10 mouse cellular contexts compared by ENCODE assay signal in the genomic region with DNA sequence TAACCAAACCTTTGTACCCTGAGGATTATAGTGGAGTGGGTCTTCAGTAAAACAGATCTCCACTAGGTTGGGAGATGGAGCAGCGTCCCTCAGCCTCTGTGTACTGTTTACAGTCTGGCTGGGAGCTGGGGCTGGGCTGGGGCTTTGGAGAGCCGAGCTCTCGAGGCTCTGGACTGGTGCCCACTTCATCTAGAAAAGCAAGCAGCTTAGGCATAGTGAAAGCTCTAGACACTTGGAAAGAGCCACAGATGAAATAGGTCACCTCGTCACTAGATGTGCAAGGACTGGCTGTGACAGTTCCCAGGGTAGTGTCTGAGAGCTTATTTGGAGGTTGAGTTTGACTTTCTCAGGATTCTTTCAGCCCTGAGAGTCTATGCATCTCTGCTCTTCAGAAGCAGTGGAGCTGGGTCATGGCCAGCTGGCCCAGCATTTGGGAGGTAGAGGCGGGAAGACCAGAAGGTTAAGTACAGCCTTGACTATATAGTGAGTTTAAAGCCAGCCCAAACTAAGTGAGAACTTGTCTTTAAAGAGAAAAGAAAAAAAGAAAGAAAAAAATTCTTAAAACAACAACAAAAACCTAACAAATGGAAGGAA. TPM values are rescaled to one million over a fixed set of nuclear protein-coding genes. Genes with fewer than 3 reads are reported as not detected.
DNase-seq lines count a peak whose midpoint lies in the region; ATAC-seq lines count a peak whose summit lies in the region.
"Had no signal": no experiment of that assay in that cellular context is flagged by ENCODE, and none has a peak within 500 bp of the region (broad histone marks: within the 10 kb centered on the region; RNA-seq: fewer than 3 reads in every experiment).

No protein-coding gene starts in this region.

- DNase-seq in kidney, postnatal 10 days = peak; percentile 65
- no peak for DNase-seq in kidney, adult 18-20 months
- DNase-seq in adrenal gland, postnatal 25 days = peak; percentile 54
- DNase-seq in cerebellum, postnatal 10 days = peak; percentile 78
- DNase-seq in frontal cortex, postnatal 36 days (ENCODE audit: low spot score in 2 of 2) = no peak
- DNase-seq in layer of hippocampus, postnatal 25 days (ENCODE audit: extremely low spot score in 1 of 2, low spot score in 1 of 2) = no peak
- DNase-seq in thymus, adult 18-20 months = no peak

- ATAC-seq in limb, embryonic 15.5 days (ENCODE audit: insufficient number of reproducible peaks, low FRiP score, low TSS enrichment, low read depth) = peak; percentile 24; the same call in 1 of the 2 replicates
- ATAC-seq: Patski had no signal

- no peak overlapping the region for H3K9ac ChIP-seq in limb, embryonic 15.5 days
- H3K9ac ChIP-seq: midbrain, embryonic 12.5 days had no signal

- WGBS in limb, embryonic 15.5 days = 45% methylated on average over 5 of the region's 5 CpGs

- no peaks in the 10 kb centered on the region for H3K27me3 ChIP-seq in limb, embryonic 15.5 days
- H3K27me3 ChIP-seq: midbrain, embryonic 12.5 days; Patski had no signal

- H3K9me3 ChIP-seq in limb, embryonic 15.5 days = no peaks in the 10 kb centered on the region
- H3K9me3 ChIP-seq: midbrain, embryonic 12.5 days had no signal

- peaks cover 10% of the 10 kb centered on the region; the same call in 1 of the 2 replicates for H3K4me1 ChIP-seq in limb, embryonic 15.5 days
- H3K4me1 ChIP-seq: midbrain, embryonic 12.5 days had no signal

- H3K4me3 ChIP-seq in limb, embryonic 15.5 days = no peak overlapping the region
- H3K4me3 ChIP-seq: midbrain, embryonic 12.5 days had no signal

- H3K27ac ChIP-seq in limb, embryonic 15.5 days = peak overlapping the region; percentile 55; the same call in 1 of the 2 replicates
- H3K27ac ChIP-seq: midbrain, embryonic 12.5 days had no signal

- no peak overlapping the region for H3K4me2 ChIP-seq in limb, embryonic 15.5 days
- H3K4me2 ChIP-seq: midbrain, embryonic 12.5 days had no signal

- peaks cover 2% of the 10 kb centered on the region for H3K36me3 ChIP-seq in limb, embryonic 15.5 days

RNA-seq across cellular contexts. Expression of a gene that starts 35.7 kb away (rescaled TPM):
- 303 and 351 TPM in 2 replicates for total RNA-seq in adrenal gland, postnatal 25 days (2021)
- polyA plus RNA-seq in limb, embryonic 15.5 days (2015; fragmentation: Nextera tagmentation; extraction: Ambion mirVana) = 255 and 269 TPM in 2 replicates
- 100 to 1,000 TPM; 171 to 176 TPM for total RNA-seq in layer of hippocampus, postnatal 25 days (2021)

RNA-seq across cellular contexts. Expression of a gene that starts 49.0 kb away (rescaled TPM):
- 110 and 125 TPM in 2 replicates for total RNA-seq in adrenal gland, postnatal 25 days (2021)
- polyA plus RNA-seq in limb, embryonic 15.5 days (2015; fragmentation: Nextera tagmentation; extraction: Ambion mirVana) = 11.1 and 11.3 TPM in 2 replicates
- 10 to 100 TPM; 45.3 to 52.1 TPM for total RNA-seq in layer of hippocampus, postnatal 25 days (2021)

Comparison
In these comparisons a context has a peak if more than half of its experiments do, and no peak if none do; other contexts are left out.
1. DNase-seq: peak in kidney, postnatal 10 days (single experiment), adrenal gland, postnatal 25 days (single experiment) and cerebellum, postnatal 10 days (2 of 2); none in kidney, adult 18-20 months (single experiment), frontal cortex, postnatal 36 days (0 of 2), layer of hippocampus, postnatal 25 days (0 of 2) and thymus, adult 18-20 months (0 of 2).